Mouse (Mus musculus): ENCODE measurements around the gene Tagap.
"Not testable (repeated sequence)": the region's sequence is repeated elsewhere in the genome, so short reads cannot be mapped to it uniquely, and the experiment has no call there.

Tagap gene

GRCm38 (mm10) chr17:7963333-7963732, 37.5 kb downstream of the Tagap start:
- in situ Hi-C loops (cut with MboI; ENCODE audit: low sequenced_read_pairs): not testable (repeated sequence)

DNA sequence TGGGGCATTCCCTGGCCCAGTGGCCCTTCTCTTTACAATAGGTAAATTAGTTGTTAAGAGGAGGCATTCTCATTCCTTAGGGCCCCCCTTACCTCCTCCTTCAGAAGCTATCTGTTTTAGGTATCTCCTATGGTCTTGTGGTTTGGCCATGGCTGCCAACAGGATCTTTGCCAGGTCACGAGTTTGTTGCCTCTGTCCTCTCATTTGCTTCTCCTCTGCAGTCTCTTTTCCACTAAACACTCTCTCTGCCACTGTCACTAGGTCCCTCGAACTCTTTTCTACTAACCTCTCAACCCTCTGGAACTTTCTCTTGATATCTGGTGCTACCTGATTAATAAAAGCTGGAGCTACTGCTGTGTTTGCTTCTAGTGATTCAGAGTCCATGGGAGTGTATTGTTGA, 38.6 kb downstream of the Tagap start:
- in situ Hi-C loops (cut with MboI; ENCODE audit: low sequenced_read_pairs): not testable (repeated sequence)

DNA sequence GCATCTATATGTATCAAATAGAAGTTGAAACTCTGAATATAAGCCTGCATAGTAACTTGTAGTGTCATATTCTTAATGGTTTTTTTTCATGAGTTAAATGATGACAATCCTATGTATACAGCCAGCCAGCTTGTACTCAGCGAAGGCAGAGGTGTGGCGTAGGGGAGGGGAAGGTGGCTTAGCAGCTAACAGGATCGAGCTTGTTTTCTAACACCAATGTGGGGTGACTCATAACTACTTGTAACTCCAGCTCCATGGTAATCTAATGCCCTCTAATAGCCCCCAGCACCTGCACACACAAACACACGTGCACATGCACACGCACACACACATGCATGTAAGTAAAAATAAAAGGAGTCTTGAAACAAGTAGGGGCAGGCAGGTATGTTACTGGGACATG, 42.7 kb downstream of the Tagap start:
- in situ Hi-C loops (cut with MboI; ENCODE audit: low sequenced_read_pairs): not testable (repeated sequence)

- in situ Hi-C loops (cut with MboI; ENCODE audit: low sequenced_read_pairs): not testable (repeated sequence)
These were observed 44.0 kb downstream of the Tagap start for GRCm38 (mm10) chr17:7969782-7970181.

DNA sequence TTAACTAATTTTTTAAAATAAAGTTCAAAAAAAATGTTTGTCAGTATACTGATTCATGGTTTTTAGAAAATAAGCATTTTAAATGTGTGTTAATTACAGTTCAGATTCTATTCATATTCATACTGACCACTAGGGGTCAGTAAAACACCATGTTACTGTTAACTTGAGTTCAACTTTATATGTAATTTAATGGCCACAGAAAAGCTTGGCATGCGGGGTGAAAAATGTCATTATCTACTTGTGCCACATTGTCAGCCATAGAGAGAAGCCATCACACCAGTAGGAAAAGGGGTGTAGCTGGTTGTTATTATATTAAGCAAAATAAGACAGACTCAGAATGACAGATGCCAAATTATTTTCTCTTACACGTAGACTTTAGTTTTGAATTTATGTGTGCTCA, 57.7 kb downstream of the Tagap start:
- in situ Hi-C loops (cut with MboI; ENCODE audit: low sequenced_read_pairs): not testable (repeated sequence)
